Mouse (Mus musculus): Measurements from ENCODE around the gene Fxr1. TPM values are rescaled to one million over a fixed set of nuclear protein-coding genes. Genes with fewer than 3 reads are reported as not detected.

Fxr1 gene
- polyA plus RNA-seq, 1 experiment from 2014 or later, result 73.1 TPM

DNA sequence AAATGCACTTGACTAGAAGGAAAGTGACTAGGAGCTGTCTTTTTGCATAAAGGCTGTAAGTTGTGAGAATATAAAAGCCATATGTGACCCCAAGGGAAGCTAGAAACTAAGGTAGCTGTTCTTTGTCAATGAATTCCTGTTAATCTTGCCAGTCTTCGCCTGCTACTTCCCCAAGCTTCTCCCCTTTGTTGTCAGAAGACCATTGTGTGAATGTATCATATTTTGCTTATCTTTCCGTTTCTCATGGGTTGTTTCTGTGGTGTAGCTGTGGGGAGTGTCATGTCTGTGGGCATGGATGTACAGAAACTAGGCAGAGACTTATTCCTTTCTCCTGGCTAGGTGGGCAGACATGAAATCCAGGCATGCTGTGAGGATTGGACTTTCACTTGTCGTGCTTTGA, 62.2 kb downstream of the Fxr1 start:
- no peaks in the 10 kb centered on the region for H3K27me3 ChIP-seq (ENCODE audit: control insufficient read depth, insufficient read depth, low read length)
- H3K4me2 ChIP-seq (ENCODE audit: low read depth, low read length), result peak overlapping the region; percentile 87
- WGBS, result 75% methylated on average over 3 of the region's 3 CpGs
- H3K4me3 ChIP-seq (ENCODE audit: low read length), result peak overlapping the region; percentile 88
- no peaks in the 10 kb centered on the region for H3K9me3 ChIP-seq (replicated peaks; ENCODE audit: control insufficient read depth, low read length)
- H3K9ac ChIP-seq (ENCODE audit: low read length), result no peak overlapping the region; the same call in 1 of the 2 replicates
- H3K36me3 ChIP-seq (ENCODE audit: control insufficient read depth, insufficient read depth), result peaks cover 8% of the 10 kb centered on the region; the same call in 1 of the 2 replicates
- ATAC-seq (replicated peaks; ENCODE audit: extremely low read depth, insufficient read depth, low FRiP score), result no peak
- peaks cover 11% of the 10 kb centered on the region for H3K4me1 ChIP-seq (ENCODE audit: control insufficient read depth, insufficient read depth, low read length)
- H3K27ac ChIP-seq (ENCODE audit: low read length), result peak overlapping the region; percentile 78; the same call in 1 of the 2 replicates

- no peak for ATAC-seq (replicated peaks; ENCODE audit: extremely low read depth, insufficient read depth, low FRiP score)
- 70% methylated on average over 5 of the region's 5 CpGs for WGBS
- H3K36me3 ChIP-seq (ENCODE audit: control insufficient read depth, insufficient read depth), result peaks cover 4% of the 10 kb centered on the region; the same call in 1 of the 2 replicates
- no peak overlapping the region for H3K9ac ChIP-seq (ENCODE audit: low read length)
- H3K9me3 ChIP-seq (replicated peaks; ENCODE audit: control insufficient read depth, low read length), result no peaks in the 10 kb centered on the region
- no peaks in the 10 kb centered on the region for H3K27me3 ChIP-seq (ENCODE audit: control insufficient read depth, insufficient read depth, low read length)
- H3K4me3 ChIP-seq (ENCODE audit: low read length), result no peak overlapping the region
- peaks cover 11% of the 10 kb centered on the region for H3K4me1 ChIP-seq (ENCODE audit: control insufficient read depth, insufficient read depth, low read length)
- no peak overlapping the region for H3K27ac ChIP-seq (ENCODE audit: low read length)
- no peak overlapping the region for H3K4me2 ChIP-seq (ENCODE audit: low read depth, low read length)
Measured at GRCm38 (mm10) chr3:34083655-34084054, 63.9 kb downstream of the Fxr1 start.

DNA sequence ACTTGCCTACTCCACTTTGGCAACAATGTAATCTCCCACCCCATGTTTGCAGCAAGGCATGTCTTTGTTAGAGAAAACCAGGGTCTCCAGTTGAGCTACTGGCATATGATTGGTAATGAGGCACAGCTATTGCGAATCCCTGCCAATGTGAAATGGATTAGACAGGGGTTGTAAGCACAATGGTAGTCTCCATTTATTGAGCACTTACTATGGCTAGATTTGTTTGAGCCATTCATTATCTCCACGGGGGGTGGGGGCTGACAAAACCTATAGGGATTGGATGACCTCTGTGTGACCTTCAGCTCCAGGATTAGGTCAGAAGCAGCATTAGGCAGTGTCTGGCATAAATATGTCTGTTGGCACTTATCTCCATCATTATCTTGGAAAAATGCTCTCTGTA, 83.1 kb downstream of the Fxr1 start:
- Histone ChIP-seq H3K9ac (ENCODE audit: low read length) (no peak overlapping the region), H3K27me3 (ENCODE audit: control insufficient read depth, insufficient read depth, low read length) (peaks cover 4% of the 10 kb centered on the region; the same call in 1 of the 2 replicates), H3K4me1 (ENCODE audit: control insufficient read depth, insufficient read depth, low read length) (no peaks in the 10 kb centered on the region), H3K9me3 (replicated peaks; ENCODE audit: control insufficient read depth, low read length) (no peaks in the 10 kb centered on the region), H3K36me3 (ENCODE audit: control insufficient read depth, insufficient read depth) (no peaks in the 10 kb centered on the region), H3K4me3 (ENCODE audit: low read length) (no peak overlapping the region), H3K27ac (ENCODE audit: low read length) (no peak overlapping the region), H3K4me2 (ENCODE audit: low read depth, low read length) (no peak overlapping the region)
- 76% methylated on average over 2 of the region's 2 CpGs for WGBS
- ATAC-seq (replicated peaks; ENCODE audit: extremely low read depth, insufficient read depth, low FRiP score), result no peak

DNA sequence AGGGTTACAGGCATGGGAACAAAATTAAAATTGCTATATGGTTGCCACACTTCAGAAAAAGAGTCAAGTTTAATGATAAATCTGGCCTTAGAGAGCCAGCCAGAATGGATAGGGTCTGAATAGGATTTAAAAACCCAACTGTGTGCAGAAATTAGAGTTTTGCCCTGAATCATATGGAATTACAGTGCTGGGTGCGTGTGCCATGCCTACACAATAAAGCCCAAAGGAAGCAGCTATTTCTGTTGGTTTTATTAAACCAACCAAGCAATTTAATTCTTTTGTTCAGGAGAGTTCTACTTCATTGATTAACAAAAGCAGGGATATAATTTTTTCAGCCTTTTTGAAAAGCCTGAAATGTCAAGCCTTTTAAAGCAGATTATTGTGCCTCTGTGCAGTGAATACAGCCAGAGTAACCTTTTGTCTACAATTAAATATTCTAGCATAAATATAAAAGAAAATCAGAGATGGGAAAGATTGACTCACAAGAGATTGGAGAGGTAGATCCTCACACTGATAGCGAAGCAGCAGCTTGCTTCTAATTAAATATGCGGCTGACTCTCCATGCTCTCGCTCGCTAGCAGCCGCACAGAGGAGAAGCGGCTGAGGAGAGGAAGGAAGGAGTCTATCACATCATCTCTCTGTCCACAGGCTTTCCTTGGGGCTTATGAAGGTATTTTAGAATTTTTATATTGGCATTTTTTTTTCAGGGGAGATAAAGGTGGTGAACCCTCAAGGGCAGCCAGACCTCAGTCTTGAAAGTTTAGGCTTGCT, 84.3 kb downstream of the Fxr1 start:
- no peak overlapping the region for H3K27ac ChIP-seq (ENCODE audit: low read length)
- WGBS, result 58% methylated on average over 7 of the region's 7 CpGs
- ATAC-seq (replicated peaks; ENCODE audit: extremely low read depth, insufficient read depth, low FRiP score), result no peak

GRCm38 (mm10) chr3:34106421-34106820, 86.7 kb downstream of the Fxr1 start:
- no peak for ATAC-seq (replicated peaks; ENCODE audit: extremely low read depth, insufficient read depth, low FRiP score)
- WGBS, result 8% methylated on average over 9 of the region's 9 CpGs
- H3K9me3 ChIP-seq (replicated peaks; ENCODE audit: control insufficient read depth, low read length), result no peaks in the 10 kb centered on the region
- no peaks in the 10 kb centered on the region for H3K4me1 ChIP-seq (ENCODE audit: control insufficient read depth, insufficient read depth, low read length)
- H3K4me2 ChIP-seq (ENCODE audit: low read depth, low read length), result peak overlapping the region; percentile 43
- H3K36me3 ChIP-seq (ENCODE audit: control insufficient read depth, insufficient read depth), result no peaks in the 10 kb centered on the region
- H3K9ac ChIP-seq (ENCODE audit: low read length), result no peak overlapping the region
- no peak overlapping the region for H3K27ac ChIP-seq (ENCODE audit: low read length)
- no peak overlapping the region; the same call in 1 of the 2 replicates for H3K4me3 ChIP-seq (ENCODE audit: low read length)
- H3K27me3 ChIP-seq (ENCODE audit: control insufficient read depth, insufficient read depth, low read length), result peaks cover 4% of the 10 kb centered on the region

More for the DNA sequence above, 84.3 kb downstream of the Fxr1 start:
- H3K36me3 ChIP-seq (ENCODE audit: control insufficient read depth, insufficient read depth), result no peaks in the 10 kb centered on the region
- H3K27me3 ChIP-seq (ENCODE audit: control insufficient read depth, insufficient read depth, low read length), result peaks cover 4% of the 10 kb centered on the region; the same call in 1 of the 2 replicates
- no peak overlapping the region for H3K4me2 ChIP-seq (ENCODE audit: low read depth, low read length)
- no peaks in the 10 kb centered on the region for H3K4me1 ChIP-seq (ENCODE audit: control insufficient read depth, insufficient read depth, low read length)
- no peak overlapping the region for H3K4me3 ChIP-seq (ENCODE audit: low read length)
- H3K9me3 ChIP-seq (replicated peaks; ENCODE audit: control insufficient read depth, low read length), result no peaks in the 10 kb centered on the region
- no peak overlapping the region for H3K9ac ChIP-seq (ENCODE audit: low read length)

DNA sequence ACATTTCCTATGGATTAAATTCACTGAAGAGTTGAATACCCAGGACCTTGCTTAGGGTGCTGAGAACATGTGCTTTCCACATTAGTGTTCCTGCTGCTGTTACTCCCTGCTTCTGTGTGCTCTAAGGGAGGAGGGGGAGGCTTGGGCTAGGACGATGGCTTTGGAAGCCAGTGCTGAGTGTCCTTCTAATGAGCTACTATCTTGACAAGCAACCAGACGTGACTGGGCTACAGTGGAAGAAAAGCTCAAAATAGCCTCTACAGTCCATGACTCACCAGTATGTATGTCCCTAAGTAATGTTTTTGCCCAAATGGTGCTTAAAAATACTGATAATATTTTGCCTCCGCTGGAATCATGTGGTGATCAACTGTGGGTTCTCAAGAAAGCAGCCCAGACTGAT, 87.9 kb downstream of the Fxr1 start:
- WGBS, result 36% methylated on average over 3 of the region's 3 CpGs
- H3K4me3 ChIP-seq (ENCODE audit: low read length), result no peak overlapping the region
- no peaks in the 10 kb centered on the region for H3K9me3 ChIP-seq (replicated peaks; ENCODE audit: control insufficient read depth, low read length)
- no peaks in the 10 kb centered on the region for H3K36me3 ChIP-seq (ENCODE audit: control insufficient read depth, insufficient read depth)
- no peak for ATAC-seq (replicated peaks; ENCODE audit: extremely low read depth, insufficient read depth, low FRiP score)
- H3K27me3 ChIP-seq (ENCODE audit: control insufficient read depth, insufficient read depth, low read length), result peaks cover 4% of the 10 kb centered on the region
- no peak overlapping the region for H3K27ac ChIP-seq (ENCODE audit: low read length)
- H3K9ac ChIP-seq (ENCODE audit: low read length), result no peak overlapping the region
- no peak overlapping the region for H3K4me2 ChIP-seq (ENCODE audit: low read depth, low read length)
- no peaks in the 10 kb centered on the region for H3K4me1 ChIP-seq (ENCODE audit: control insufficient read depth, insufficient read depth, low read length)

GRCm38 (mm10) chr3:34111941-34112685, 92.4 kb downstream of the Fxr1 start:
- 66% methylated on average over 11 of the region's 11 CpGs for WGBS
- Histone ChIP-seq H3K4me1 (ENCODE audit: control insufficient read depth, insufficient read depth, low read length) (no peaks in the 10 kb centered on the region), H3K4me2 (ENCODE audit: low read depth, low read length) (no peak overlapping the region), H3K4me3 (ENCODE audit: low read length) (no peak overlapping the region), H3K9ac (ENCODE audit: low read length) (no peak overlapping the region), H3K27ac (ENCODE audit: low read length) (no peak overlapping the region), H3K36me3 (ENCODE audit: control insufficient read depth, insufficient read depth) (no peaks in the 10 kb centered on the region), H3K27me3 (ENCODE audit: control insufficient read depth, insufficient read depth, low read length) (no peaks in the 10 kb centered on the region; the same call in 1 of the 2 replicates), H3K9me3 (replicated peaks; ENCODE audit: control insufficient read depth, low read length) (no peaks in the 10 kb centered on the region)
- ATAC-seq (replicated peaks; ENCODE audit: extremely low read depth, insufficient read depth, low FRiP score), result no peak

DNA sequence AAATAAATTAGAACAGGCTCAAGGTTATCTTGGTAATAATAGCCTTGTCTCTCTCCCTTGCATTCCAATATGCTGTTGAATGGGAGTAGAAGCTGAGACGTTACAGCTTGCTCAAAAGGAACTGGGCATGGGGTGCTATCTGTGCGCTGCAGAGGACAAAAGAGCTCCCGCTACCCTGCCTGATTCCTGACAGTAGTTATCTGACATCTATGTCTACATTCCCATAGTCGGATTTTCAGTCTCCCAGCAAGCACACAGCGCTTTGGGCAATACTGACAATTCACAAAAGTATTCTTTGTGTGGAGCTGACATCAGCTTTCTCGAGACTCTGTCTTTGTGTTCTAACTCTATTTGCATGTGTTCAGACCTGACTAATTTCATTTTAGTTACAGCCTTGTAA, 96.1 kb downstream of the Fxr1 start:
- H3K4me2 ChIP-seq (ENCODE audit: low read depth, low read length), result no peak overlapping the region
- H3K36me3 ChIP-seq (ENCODE audit: control insufficient read depth, insufficient read depth), result no peaks in the 10 kb centered on the region
- WGBS, result 51% methylated on average over 6 of the region's 6 CpGs
- H3K9ac ChIP-seq (ENCODE audit: low read length), result no peak overlapping the region
- H3K27ac ChIP-seq (ENCODE audit: low read length), result no peak overlapping the region
- no peak overlapping the region for H3K4me3 ChIP-seq (ENCODE audit: low read length)
- no peak for ATAC-seq (replicated peaks; ENCODE audit: extremely low read depth, insufficient read depth, low FRiP score)
- H3K9me3 ChIP-seq (replicated peaks; ENCODE audit: control insufficient read depth, low read length), result no peaks in the 10 kb centered on the region
- no peaks in the 10 kb centered on the region for H3K27me3 ChIP-seq (ENCODE audit: control insufficient read depth, insufficient read depth, low read length)
- H3K4me1 ChIP-seq (ENCODE audit: control insufficient read depth, insufficient read depth, low read length), result no peaks in the 10 kb centered on the region

- Histone ChIP-seq H3K27ac (ENCODE audit: low read length) (no peak overlapping the region), H3K4me1 (ENCODE audit: control insufficient read depth, insufficient read depth, low read length) (no peaks in the 10 kb centered on the region), H3K9ac (ENCODE audit: low read length) (no peak overlapping the region), H3K9me3 (replicated peaks; ENCODE audit: control insufficient read depth, low read length) (no peaks in the 10 kb centered on the region), H3K4me2 (ENCODE audit: low read depth, low read length) (no peak overlapping the region), H3K4me3 (ENCODE audit: low read length) (no peak overlapping the region), H3K36me3 (ENCODE audit: control insufficient read depth, insufficient read depth) (no peaks in the 10 kb centered on the region), H3K27me3 (ENCODE audit: control insufficient read depth, insufficient read depth, low read length) (no peaks in the 10 kb centered on the region)
- 77% methylated on average over 4 of the region's 4 CpGs for WGBS
- ATAC-seq (replicated peaks; ENCODE audit: extremely low read depth, insufficient read depth, low FRiP score), result no peak
Measured at GRCm38 (mm10) chr3:34119869-34120268, 100.1 kb downstream of the Fxr1 start.
